Mouse (Mus musculus) stomach, embryonic 15.5 days (tissue): ENCODE data around the gene Tmem189. TPM values are rescaled to one million over a fixed set of nuclear protein-coding genes. Genes with fewer than 3 reads are reported as not detected.
A peak's percentile ranks its signal among the peaks of the same experiment; 100 is the strongest.
"Not testable (repeated sequence)": the region's sequence is repeated elsewhere in the genome, so short reads cannot be mapped to it uniquely, and the experiment has no call there.

Source experiments
- ATAC-seq: fragments of 200-750 bp; cut with Nextera tagmentation; 2 replicates; pipeline ENCODE4 v1.8.0; 2017; ENCODE audit warnings: low read depth, moderate number of reproducible peaks, moderate TSS enrichment; ENCODE audit not compliant: insufficient read depth, low FRiP score
- H3K27ac ChIP-seq: fragments of 300-500 bp; sonication (generic); 2 replicates; pipeline ENCODE4 v1.5.1; 2015; ENCODE audit warnings: mild to moderate bottlenecking, inconsistent platforms
- H3K27me3 ChIP-seq: fragments of 300-500 bp; sonication (generic); replicated peaks from 2 replicates; pipeline ENCODE4 v1.6.1; 2015; ENCODE audit warnings: inconsistent platforms
- H3K36me3 ChIP-seq: fragments of 300-500 bp; sonication (generic); 2 replicates; pipeline ENCODE4 v1.6.1; 2015; ENCODE audit warnings: inconsistent platforms
- H3K4me1 ChIP-seq: fragments of 300-500 bp; sonication (generic); 2 replicates; pipeline ENCODE4 v1.6.1; 2015; ENCODE audit warnings: inconsistent platforms
- H3K4me2 ChIP-seq: fragments of 300-500 bp; sonication (generic); 2 replicates; pipeline ENCODE4 v1.6.1; 2015; ENCODE audit warnings: mild to moderate bottlenecking, inconsistent platforms
- H3K4me3 ChIP-seq: fragments of 300-500 bp; sonication (generic); replicated peaks from 2 replicates; pipeline ENCODE4 v1.5.1; 2015; ENCODE audit warnings: inconsistent platforms
- H3K9ac ChIP-seq: fragments of 300-500 bp; sonication (generic); 2 replicates; pipeline ENCODE4 v1.6.1; 2015; ENCODE audit warnings: inconsistent platforms
- H3K9me3 ChIP-seq: fragments of 300-500 bp; sonication (generic); 2 replicates; pipeline ENCODE4 v1.6.1; 2016; ENCODE audit warnings: inconsistent platforms
- WGBS: fragments of 180-500 bp; shearing (Covaris S2); methylation state at CpG from one replicate; pipeline ENCODE4 v1.1.7; 2015; 5-methylcytosine and 5-hydroxymethylcytosine counted together
- polyA plus RNA-seq: library from polyadenylated mRNA; unstranded; fragments of >200 nt; fragmentation: Nextera tagmentation; extraction: Ambion mirVana; gene quantifications from 2 replicates; pipeline ENCODE4 v1.2.1, GENCODE M21; 2015

The Tmem189 gene
- polyA plus RNA-seq, 1 experiment from 2014 or later, result 43.8 TPM

DNA sequence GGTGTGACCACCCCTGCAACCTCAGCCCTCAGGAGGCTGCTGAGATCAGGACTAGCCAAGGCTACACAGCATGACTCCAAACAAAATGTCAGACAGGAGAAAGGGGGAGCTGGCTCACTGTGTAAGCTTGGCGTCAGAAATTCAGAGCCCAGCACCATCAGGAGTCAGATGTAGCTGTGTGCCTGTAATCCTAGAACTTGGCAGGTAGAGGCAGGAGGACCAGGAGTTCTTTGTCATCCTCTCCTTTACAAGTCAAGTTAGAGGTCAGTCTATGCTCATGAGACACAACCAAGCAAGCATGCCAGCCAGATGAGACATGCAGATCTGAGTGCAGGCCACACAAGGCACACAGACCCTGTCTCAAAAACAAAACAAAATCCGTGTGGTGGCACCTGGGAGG lies 64.0 kb downstream of the Tmem189 start:
- WGBS, result 41% methylated on average over 2 of the region's 2 CpGs
- ATAC-seq, result no peak

DNA sequence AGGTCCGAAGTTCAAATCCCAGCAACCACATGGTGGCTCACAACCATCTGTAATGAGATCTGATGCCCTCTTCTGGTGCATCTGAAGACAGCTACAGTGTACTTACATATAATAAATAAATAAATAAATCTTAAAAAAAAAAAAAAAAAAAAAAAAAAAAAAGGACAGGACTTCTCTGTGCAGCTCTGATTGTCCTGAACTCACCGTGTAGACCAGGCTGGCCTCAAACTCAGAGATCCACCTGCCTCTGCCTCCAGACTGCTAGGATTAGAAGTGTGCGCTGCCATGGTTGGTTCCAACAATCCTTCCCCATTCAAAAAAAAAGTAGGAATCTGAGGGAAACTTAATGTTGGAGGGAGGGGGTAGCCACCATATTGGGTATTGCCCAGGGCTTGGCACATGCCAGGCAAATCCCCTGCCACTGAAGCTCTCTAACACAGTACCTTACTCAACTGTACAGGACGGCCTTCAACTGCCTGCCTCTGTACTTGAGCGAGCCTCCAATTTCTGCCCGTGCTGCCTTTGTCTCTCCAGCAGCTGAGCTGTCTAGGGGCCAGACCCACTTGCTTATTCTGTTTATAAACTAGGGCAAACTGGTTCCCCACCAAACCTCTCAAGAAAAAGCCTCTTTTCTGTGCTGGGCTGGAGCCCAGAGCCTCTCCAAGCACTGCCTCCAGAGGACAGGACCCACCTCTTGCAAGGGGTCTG lies 65.1 kb downstream of the Tmem189 start:
- no peak overlapping the region for H3K9ac ChIP-seq
- no peak overlapping the region for H3K4me2 ChIP-seq
- peaks cover 35% of the 10 kb centered on the region for H3K4me1 ChIP-seq
- ATAC-seq, result no peak
- H3K36me3 ChIP-seq, result peaks cover 8% of the 10 kb centered on the region
- H3K9me3 ChIP-seq, result no peaks in the 10 kb centered on the region
- WGBS, result 93% methylated on average over 6 of the region's 6 CpGs
- H3K27me3 ChIP-seq, result no peaks in the 10 kb centered on the region
- H3K27ac ChIP-seq, result no peak overlapping the region
- no peak overlapping the region for H3K4me3 ChIP-seq

More for the DNA sequence above, 64.0 kb downstream of the Tmem189 start:
- H3K27ac ChIP-seq, result no peak overlapping the region
- peaks cover 47% of the 10 kb centered on the region for H3K4me1 ChIP-seq
- peaks cover 8% of the 10 kb centered on the region for H3K36me3 ChIP-seq
- no peak overlapping the region for H3K4me3 ChIP-seq
- H3K9ac ChIP-seq, result no peak overlapping the region
- no peak overlapping the region for H3K4me2 ChIP-seq
- no peaks in the 10 kb centered on the region for H3K27me3 ChIP-seq
- H3K9me3 ChIP-seq, result no peaks in the 10 kb centered on the region

DNA sequence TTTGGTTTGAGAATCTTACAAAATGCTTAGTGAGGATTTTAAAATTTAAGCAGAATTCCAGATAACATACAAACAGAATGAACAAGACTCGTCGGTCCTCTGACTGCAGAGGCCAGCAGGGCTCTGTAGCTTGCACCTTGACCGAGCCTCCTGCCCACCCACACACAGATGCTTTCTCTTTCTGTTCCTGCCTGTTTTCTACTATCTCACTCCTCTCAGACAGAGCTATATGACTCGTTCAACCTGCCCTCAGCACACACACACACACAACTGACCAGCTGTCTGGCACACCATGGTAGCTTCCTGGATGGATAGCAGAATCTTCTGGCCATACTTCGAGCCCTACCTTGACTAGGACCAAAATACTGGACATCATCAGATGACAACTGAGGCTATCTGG lies 66.7 kb downstream of the Tmem189 start:
- no peak overlapping the region for H3K27ac ChIP-seq
- ATAC-seq, result no peak
- WGBS, result 64% methylated on average over 5 of the region's 5 CpGs

DNA sequence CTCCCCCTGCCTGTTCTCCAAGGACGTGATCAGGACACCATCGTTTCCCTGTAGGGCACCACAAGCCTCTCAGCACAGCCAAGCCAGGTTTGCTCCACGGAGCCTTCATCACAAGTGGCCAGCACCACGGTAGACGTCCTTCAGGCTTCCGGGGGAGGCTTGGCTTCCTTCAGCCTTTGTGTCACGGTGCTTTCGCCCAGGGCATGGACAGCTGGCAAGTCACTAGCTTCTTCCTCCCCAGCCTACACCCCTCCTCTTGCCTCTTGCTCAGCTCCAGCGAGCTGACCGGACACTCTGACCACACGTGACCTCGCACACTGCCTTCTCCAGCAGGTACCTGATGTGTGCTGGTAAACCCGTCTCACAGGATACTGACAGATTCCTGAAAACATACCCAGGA lies 67.3 kb downstream of the Tmem189 start:
- WGBS, result 71% methylated on average over 13 of the region's 13 CpGs
- H3K36me3 ChIP-seq, result peaks cover 10% of the 10 kb centered on the region
- no peaks in the 10 kb centered on the region for H3K27me3 ChIP-seq
- no peaks in the 10 kb centered on the region for H3K9me3 ChIP-seq
- H3K4me1 ChIP-seq, result peaks cover 14% of the 10 kb centered on the region; the same call in 1 of the 2 replicates
- no peak overlapping the region for H3K27ac ChIP-seq
- no peak overlapping the region for H3K4me3 ChIP-seq
- H3K9ac ChIP-seq, result no peak overlapping the region
- ATAC-seq, result no peak
- no peak overlapping the region for H3K4me2 ChIP-seq

More for the DNA sequence above, 66.7 kb downstream of the Tmem189 start:
- Histone ChIP-seq H3K9ac (no peak overlapping the region), H3K36me3 (peaks cover 11% of the 10 kb centered on the region), H3K27me3 (no peaks in the 10 kb centered on the region), H3K9me3 (no peaks in the 10 kb centered on the region), H3K4me2 (no peak overlapping the region), H3K4me3 (no peak overlapping the region), H3K4me1 (peaks cover 20% of the 10 kb centered on the region; the same call in 1 of the 2 replicates)

DNA sequence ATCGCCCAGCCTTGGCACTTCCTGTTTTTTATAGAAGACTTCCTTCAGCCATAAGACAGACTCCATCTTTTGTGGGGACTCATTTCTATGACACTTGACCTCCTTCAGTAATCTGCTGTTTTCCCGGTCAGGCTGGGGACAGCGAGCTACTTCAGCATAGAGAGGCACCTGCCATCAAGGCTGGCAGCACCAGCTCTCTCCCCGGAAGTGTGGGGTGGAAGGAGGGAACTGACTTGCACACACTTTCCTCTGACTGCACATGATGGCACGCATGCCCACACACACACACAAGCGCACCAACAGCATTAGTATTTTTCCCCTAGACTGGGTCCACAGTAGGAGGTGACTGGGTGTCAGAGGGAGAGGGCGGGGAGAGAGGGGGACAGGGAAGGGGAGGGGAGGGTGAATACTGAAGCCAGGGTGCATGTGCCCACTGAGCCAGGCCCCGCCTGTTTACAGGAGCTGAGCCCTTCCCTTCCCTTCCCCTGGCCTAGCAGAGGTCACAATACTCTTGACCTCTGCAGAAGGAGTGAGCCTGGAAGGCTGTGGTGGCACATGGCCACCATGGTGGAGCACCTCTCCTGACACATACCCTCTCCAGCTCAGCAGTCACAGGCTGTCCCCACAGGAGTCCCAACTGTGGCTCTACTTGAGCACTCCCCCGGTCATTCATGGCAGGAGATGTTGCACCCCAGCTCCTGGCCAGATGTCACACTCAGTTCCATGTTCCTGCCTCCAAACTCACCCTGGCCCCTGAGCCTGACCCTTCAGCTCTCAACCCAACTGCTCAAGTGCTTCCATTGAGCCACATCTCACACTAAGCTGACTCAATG lies 68.2 kb downstream of the Tmem189 start:
- H3K4me1 ChIP-seq, result peaks cover 8% of the 10 kb centered on the region; the same call in 1 of the 2 replicates
- no peaks in the 10 kb centered on the region for H3K9me3 ChIP-seq
- no peaks in the 10 kb centered on the region for H3K27me3 ChIP-seq
- no peak for ATAC-seq
- H3K4me2 ChIP-seq, result no peak overlapping the region
- no peak overlapping the region for H3K9ac ChIP-seq
- WGBS, result 74% methylated on average over 9 of the region's 9 CpGs
- H3K27ac ChIP-seq, result no peak overlapping the region
- H3K36me3 ChIP-seq, result peaks cover 14% of the 10 kb centered on the region
- H3K4me3 ChIP-seq, result no peak overlapping the region

DNA sequence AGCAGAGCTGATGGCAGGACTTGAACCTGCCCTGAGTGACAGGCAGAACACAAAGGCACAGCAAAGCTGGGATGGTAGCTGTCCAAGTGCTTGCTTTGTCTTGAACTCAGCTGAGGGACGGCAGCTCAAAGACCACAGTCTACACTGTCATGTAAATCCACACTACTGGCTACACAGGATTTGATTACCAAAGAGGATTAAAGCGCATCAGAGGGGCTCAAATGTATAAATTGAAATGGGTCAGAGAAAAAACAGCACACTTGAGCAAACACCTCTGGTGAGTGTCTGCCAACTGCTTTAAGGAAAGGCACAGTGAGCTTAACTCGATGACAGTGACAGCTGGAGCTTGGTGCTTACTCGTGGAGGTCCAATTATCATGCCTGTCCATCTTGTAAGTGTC lies 72.2 kb downstream of the Tmem189 start:
- ATAC-seq, result no peak
- Histone ChIP-seq H3K9me3 (no peaks in the 10 kb centered on the region), H3K4me1 (peaks cover 7% of the 10 kb centered on the region; the same call in 1 of the 2 replicates), H3K27me3 (no peaks in the 10 kb centered on the region), H3K9ac (no peak overlapping the region), H3K4me3 (no peak overlapping the region), H3K27ac (no peak overlapping the region), H3K36me3 (peaks cover 45% of the 10 kb centered on the region), H3K4me2 (no peak overlapping the region)
- WGBS, result 59% methylated on average over 4 of the region's 4 CpGs

DNA sequence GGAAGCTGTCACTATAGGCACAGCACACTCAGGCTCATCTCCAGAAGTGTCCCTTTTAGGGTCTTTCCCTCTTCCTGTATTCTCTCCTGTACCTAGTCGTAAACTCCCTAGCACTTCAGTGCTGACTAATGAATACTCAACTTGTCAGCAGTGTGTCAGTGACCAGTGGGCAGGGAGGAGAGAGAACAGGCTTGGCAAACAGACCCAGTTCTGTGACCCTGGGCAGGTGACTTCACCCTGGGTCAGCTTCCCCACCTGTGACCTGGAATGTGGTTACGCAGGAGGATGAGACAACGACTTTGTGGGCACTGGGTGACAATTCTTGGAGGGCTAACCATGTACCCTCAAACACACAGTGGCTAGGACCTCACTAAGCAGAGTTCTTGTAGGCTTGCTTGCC lies 72.6 kb downstream of the Tmem189 start:
- no peak for ATAC-seq
- Histone ChIP-seq H3K4me2 (no peak overlapping the region), H3K9me3 (no peaks in the 10 kb centered on the region), H3K9ac (no peak overlapping the region), H3K4me3 (no peak overlapping the region), H3K27me3 (no peaks in the 10 kb centered on the region), H3K27ac (no peak overlapping the region), H3K4me1 (0 out of 2 replicates have a peak, but pooled peaks cover 3% of the 10 kb centered on the region), H3K36me3 (peaks cover 50% of the 10 kb centered on the region)
- WGBS, result 75% methylated on average over 3 of the region's 3 CpGs

DNA sequence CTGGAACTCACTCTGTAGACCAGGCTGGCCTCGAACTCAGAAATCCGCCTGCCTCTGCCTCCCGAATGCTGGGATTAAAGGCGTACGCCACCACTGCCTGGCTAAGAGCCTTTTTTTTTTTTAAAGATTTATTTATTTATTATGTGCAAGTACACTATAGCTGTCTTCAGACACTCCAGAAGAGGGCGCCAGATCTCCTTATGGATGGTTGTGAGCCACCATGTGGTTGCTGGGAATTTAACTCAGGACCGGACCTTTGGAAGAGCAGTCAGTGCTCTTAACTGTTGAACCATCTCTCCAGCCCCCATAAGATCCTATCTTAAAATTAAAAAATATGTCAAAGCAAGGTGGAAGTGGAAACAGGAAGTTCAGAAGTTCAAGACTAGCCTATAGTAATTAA lies 76.3 kb downstream of the Tmem189 start:
- H3K36me3 ChIP-seq, result peaks cover 66% of the 10 kb centered on the region
- H3K4me3 ChIP-seq, H3K27me3 ChIP-seq, H3K27ac ChIP-seq, ATAC-seq, H3K9me3 ChIP-seq, H3K9ac ChIP-seq, H3K4me1 ChIP-seq, H3K4me2 ChIP-seq: not testable (repeated sequence)
- WGBS, result 93% methylated on average over 7 of the region's 7 CpGs

DNA sequence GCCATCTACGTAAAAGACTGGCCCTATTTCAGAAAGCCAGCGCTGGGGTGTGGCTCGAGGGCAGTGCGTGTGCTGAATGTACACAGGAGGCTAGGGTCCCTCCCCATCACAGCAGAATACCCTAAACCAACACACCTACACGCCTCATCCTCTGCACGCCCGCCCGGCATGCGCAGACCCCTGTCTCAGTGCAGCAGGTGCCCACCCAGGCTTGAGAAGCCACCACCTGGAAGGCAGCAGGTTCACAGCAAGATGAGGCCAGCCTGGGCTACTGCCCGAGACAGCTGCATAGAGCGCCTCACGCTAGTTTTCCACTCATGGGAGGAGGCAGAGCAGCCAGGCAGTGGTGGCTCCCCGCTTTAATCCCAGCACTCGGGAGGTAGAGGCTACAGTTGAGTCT lies 77.5 kb downstream of the Tmem189 start:
- H3K4me1 ChIP-seq, result no peaks in the 10 kb centered on the region
- no peak overlapping the region for H3K9ac ChIP-seq
- no peak for ATAC-seq
- H3K4me2 ChIP-seq, result no peak overlapping the region
- WGBS, result 92% methylated on average over 14 of the region's 14 CpGs
- H3K27ac ChIP-seq, result no peak overlapping the region
- no peaks in the 10 kb centered on the region for H3K9me3 ChIP-seq
- peaks cover 59% of the 10 kb centered on the region for H3K36me3 ChIP-seq
- no peak overlapping the region for H3K4me3 ChIP-seq
- H3K27me3 ChIP-seq, result no peaks in the 10 kb centered on the region

DNA sequence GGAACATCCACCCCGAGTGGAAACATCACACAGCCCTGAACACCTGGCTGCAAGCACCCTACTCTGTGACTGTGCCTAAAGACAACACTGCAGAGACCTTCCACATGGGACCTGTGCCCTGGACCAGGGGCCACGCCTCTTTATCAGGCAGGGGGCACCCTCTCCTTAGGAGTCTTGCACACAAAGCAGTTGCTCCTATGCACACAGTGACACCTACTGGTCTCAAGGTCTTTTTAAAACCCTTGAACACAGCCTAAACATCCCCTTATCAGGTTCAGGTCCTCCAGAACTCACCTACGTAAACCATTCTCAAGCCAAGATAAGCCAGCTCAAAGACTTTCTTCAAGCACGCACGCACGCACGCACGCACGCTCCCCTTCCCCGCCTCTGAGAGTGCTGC lies 78.3 kb downstream of the Tmem189 start:
- H3K27ac ChIP-seq, result no peak overlapping the region
- H3K36me3 ChIP-seq, result peaks cover 50% of the 10 kb centered on the region
- no peaks in the 10 kb centered on the region for H3K4me1 ChIP-seq
- no peaks in the 10 kb centered on the region for H3K9me3 ChIP-seq
- H3K4me2 ChIP-seq, result no peak overlapping the region
- no peak overlapping the region for H3K9ac ChIP-seq
- no peaks in the 10 kb centered on the region for H3K27me3 ChIP-seq
- 78% methylated on average over 10 of the region's 10 CpGs for WGBS
- peak; percentile 21; the same call in 1 of the 2 replicates for ATAC-seq
- H3K4me3 ChIP-seq, result no peak overlapping the region

DNA sequence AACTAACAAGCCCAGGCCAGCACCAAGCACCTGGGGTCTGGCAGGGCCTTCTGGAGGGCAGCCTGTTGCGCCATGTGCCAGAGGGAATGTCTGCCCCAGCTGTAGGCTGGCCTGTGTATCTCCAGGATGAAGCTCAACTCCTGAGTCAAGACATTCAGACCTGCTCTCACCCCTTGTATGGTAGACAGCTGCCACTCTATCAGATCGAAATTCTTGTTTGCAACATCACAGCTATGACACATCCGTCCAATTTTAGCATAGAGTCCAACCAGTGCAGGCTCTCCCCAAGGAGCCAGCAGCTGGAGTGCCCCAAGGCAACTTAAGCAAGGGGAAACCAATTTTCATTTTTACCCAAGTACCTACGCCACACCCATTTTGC lies 82.9 kb downstream of the Tmem189 start:
- no peaks in the 10 kb centered on the region for H3K9me3 ChIP-seq
- no peak for ATAC-seq
- no peak overlapping the region for H3K9ac ChIP-seq
- 0 out of 2 replicates have a peak, but pooled peaks cover 5% of the 10 kb centered on the region for H3K27me3 ChIP-seq
- H3K4me2 ChIP-seq, result no peak overlapping the region
- 0 out of 2 replicates have a peak, but pooled peaks cover 7% of the 10 kb centered on the region for H3K4me1 ChIP-seq
- H3K27ac ChIP-seq, result no peak overlapping the region
- 91% methylated on average over 4 of the region's 4 CpGs for WGBS
- H3K4me3 ChIP-seq, result no peak overlapping the region
- H3K36me3 ChIP-seq, result peaks cover 17% of the 10 kb centered on the region
